Mouse (Mus musculus) forebrain, embryonic 12.5 days (tissue): ENCODE measurements around the gene Col6a6. TPM values are rescaled to one million over a fixed set of nuclear protein-coding genes. Genes with fewer than 3 reads are reported as not detected.
"Not testable (repeated sequence)": the region's sequence is repeated elsewhere in the genome, so short reads cannot be mapped to it uniquely, and the experiment has no call there.

Experiments used
- ATAC-seq: fragments of 200-750 bp; cut with Nextera tagmentation; 2 replicates; pipeline ENCODE4 v1.8.0; 2017; ENCODE audit warnings: moderate TSS enrichment; ENCODE audit not compliant: low FRiP score
- H3K27ac ChIP-seq: fragments of 300-500 bp; sonication (generic); 2 replicates; pipeline ENCODE4 v1.5.1; 2016; ENCODE audit warnings: mild to moderate bottlenecking
- H3K27me3 ChIP-seq: fragments of 300-500 bp; sonication (generic); 2 replicates; pipeline ENCODE4 v1.6.1; 2016; ENCODE audit warnings: mild to moderate bottlenecking
- H3K36me3 ChIP-seq: fragments of 300-500 bp; sonication (generic); replicated peaks from 2 replicates; pipeline ENCODE4 v1.6.1; 2016; ENCODE audit warnings: mild to moderate bottlenecking
- H3K4me1 ChIP-seq: fragments of 300-500 bp; sonication (generic); 2 replicates; pipeline ENCODE4 v1.6.1; 2016
- H3K4me2 ChIP-seq: fragments of 300-500 bp; sonication (generic); 2 replicates; pipeline ENCODE4 v1.6.1; 2016; ENCODE audit warnings: mild to moderate bottlenecking, moderate library complexity
- H3K4me3 ChIP-seq: fragments of 300-500 bp; sonication (generic); replicated peaks from 2 replicates; pipeline ENCODE4 v1.5.1; 2016; ENCODE audit warnings: mild to moderate bottlenecking
- H3K9ac ChIP-seq: fragments of 300-500 bp; sonication (generic); 2 replicates; pipeline ENCODE4 v1.6.1; 2016; ENCODE audit warnings: mild to moderate bottlenecking
- H3K9me3 ChIP-seq: fragments of 300-500 bp; sonication (generic); 2 replicates; pipeline ENCODE4 v1.6.1; 2016
- WGBS: fragments of 180-500 bp; shearing (Covaris S2); methylation state at CpG from one replicate; pipeline ENCODE4 v1.1.7; 2016; 5-methylcytosine and 5-hydroxymethylcytosine counted together
- polyA plus RNA-seq: library from polyadenylated mRNA; unstranded; fragments of >200 nt; fragmentation: Nextera tagmentation; extraction: Ambion mirVana; gene quantifications from 2 replicates; pipeline ENCODE4 v1.2.1, GENCODE M21; 2016

Col6a6 gene
- polyA plus RNA-seq: 0.10 and 0.17 TPM in 2 replicates

- no peak within 1 kb of the TSS for H3K4me3 ChIP-seq
- no peak for ATAC-seq
- no peaks in the 10 kb centered on the region for H3K36me3 ChIP-seq
- peak within 1 kb of the TSS; percentile 34 for H3K4me2 ChIP-seq
- H3K9me3 ChIP-seq: no peaks in the 10 kb centered on the region
- peaks cover 11% of the 10 kb centered on the region for H3K27me3 ChIP-seq
- peaks cover 7% of the 10 kb centered on the region; the same call in 1 of the 2 replicates for H3K4me1 ChIP-seq
- H3K27ac ChIP-seq: no peak within 1 kb of the TSS
- 15% methylated on average over 19 of the region's 20 CpGs for whole genome bisulfite sequencing
- H3K9ac ChIP-seq: no peak within 1 kb of the TSS
Measured at GRCm38 (mm10) chr9:105827791-105828385, at the start of gene Col6a6. Gene Col6a6, minus strand, starts transcription at chr9:105828160.

GRCm38 (mm10) chr9:105876124-105876523, 48.2 kb upstream of the Col6a6 start:
- Histone ChIP-seq H3K9ac (no peak overlapping the region), H3K27ac (no peak overlapping the region), H3K4me1 (no peaks in the 10 kb centered on the region), H3K36me3 (no peaks in the 10 kb centered on the region), H3K27me3 (no peaks in the 10 kb centered on the region), H3K4me3 (no peak overlapping the region), H3K4me2 (no peak overlapping the region), H3K9me3 (no peaks in the 10 kb centered on the region)
- no peak for ATAC-seq
- 83% methylated on average over 4 of the region's 4 CpGs for WGBS

- Histone ChIP-seq H3K9me3 (no peaks in the 10 kb centered on the region), H3K36me3 (no peaks in the 10 kb centered on the region), H3K27ac (no peak overlapping the region), H3K4me3 (no peak overlapping the region), H3K4me1 (no peaks in the 10 kb centered on the region), H3K27me3 (no peaks in the 10 kb centered on the region), H3K4me2 (no peak overlapping the region), H3K9ac (no peak overlapping the region)
- no peak for ATAC-seq
- 82% methylated on average over 14 of the region's 14 CpGs for WGBS
Measured at GRCm38 (mm10) chr9:105871643-105872042, 43.7 kb upstream of the Col6a6 start.

- Histone ChIP-seq H3K27me3 (no peaks in the 10 kb centered on the region), H3K4me3 (no peak overlapping the region), H3K27ac (no peak overlapping the region), H3K4me1 (no peaks in the 10 kb centered on the region), H3K9me3 (no peaks in the 10 kb centered on the region), H3K9ac (no peak overlapping the region), H3K4me2 (no peak overlapping the region), H3K36me3 (no peaks in the 10 kb centered on the region)
- WGBS: 21% methylated on average over 6 of the region's 6 CpGs
- ATAC-seq: no peak
Measured at GRCm38 (mm10) chr9:105857773-105858172, 29.8 kb upstream of the Col6a6 start.

- 71% methylated on average over 1 of the region's 1 CpGs for WGBS
- H3K4me3 ChIP-seq: no peak overlapping the region
- no peaks in the 10 kb centered on the region for H3K27me3 ChIP-seq
- no peak overlapping the region for H3K9ac ChIP-seq
- ATAC-seq: no peak
- no peak overlapping the region for H3K4me2 ChIP-seq
- no peaks in the 10 kb centered on the region for H3K9me3 ChIP-seq
- no peaks in the 10 kb centered on the region for H3K4me1 ChIP-seq
- H3K36me3 ChIP-seq: no peaks in the 10 kb centered on the region
- H3K27ac ChIP-seq: no peak overlapping the region
Measured at GRCm38 (mm10) chr9:105852778-105853065, 24.8 kb upstream of the Col6a6 start.

GRCm38 (mm10) chr9:105852015-105852777, 24.2 kb upstream of the Col6a6 start:
- Histone ChIP-seq H3K9me3 (no peaks in the 10 kb centered on the region), H3K9ac (no peak overlapping the region), H3K4me2 (no peak overlapping the region), H3K4me3 (no peak overlapping the region), H3K36me3 (no peaks in the 10 kb centered on the region), H3K27ac (no peak overlapping the region), H3K4me1 (no peaks in the 10 kb centered on the region), H3K27me3 (no peaks in the 10 kb centered on the region)
- no peak for ATAC-seq
- WGBS: 86% methylated on average over 14 of the region's 14 CpGs

- Histone ChIP-seq H3K4me2 (no peak overlapping the region), H3K4me1 (no peaks in the 10 kb centered on the region), H3K9me3 (no peaks in the 10 kb centered on the region), H3K9ac (no peak overlapping the region), H3K27me3 (no peaks in the 10 kb centered on the region), H3K36me3 (no peaks in the 10 kb centered on the region), H3K27ac (no peak overlapping the region), H3K4me3 (no peak overlapping the region)
- 86% methylated on average over 3 of the region's 3 CpGs for WGBS
- ATAC-seq: no peak
Measured at GRCm38 (mm10) chr9:105851011-105851410, 23.1 kb upstream of the Col6a6 start.

GRCm38 (mm10) chr9:105848396-105848795, 20.4 kb upstream of the Col6a6 start:
- Histone ChIP-seq H3K9me3 (no peaks in the 10 kb centered on the region), H3K4me3 (no peak overlapping the region)

GRCm38 (mm10) chr9:105847261-105847660, 19.3 kb upstream of the Col6a6 start:
- 93% methylated on average over 5 of the region's 5 CpGs for WGBS
- no peak overlapping the region for H3K27ac ChIP-seq
- no peaks in the 10 kb centered on the region for H3K27me3 ChIP-seq
- no peak overlapping the region for H3K4me3 ChIP-seq
- no peaks in the 10 kb centered on the region for H3K4me1 ChIP-seq
- H3K4me2 ChIP-seq: no peak overlapping the region
- no peaks in the 10 kb centered on the region for H3K36me3 ChIP-seq
- H3K9ac ChIP-seq: no peak overlapping the region
- no peaks in the 10 kb centered on the region for H3K9me3 ChIP-seq
- ATAC-seq: no peak

More at GRCm38 (mm10) chr9:105848396-105848795, 20.4 kb upstream of the Col6a6 start:
- Histone ChIP-seq H3K4me2 (no peak overlapping the region), H3K27ac (no peak overlapping the region), H3K36me3 (no peaks in the 10 kb centered on the region), H3K4me1 (no peaks in the 10 kb centered on the region), H3K9ac (no peak overlapping the region), H3K27me3 (no peaks in the 10 kb centered on the region)
- WGBS: 76% methylated on average over 4 of the region's 4 CpGs
- ATAC-seq: no peak

GRCm38 (mm10) chr9:105841386-105841785, 13.4 kb upstream of the Col6a6 start:
- not testable (repeated sequence) for H3K4me1 ChIP-seq, H3K9ac ChIP-seq, H3K27me3 ChIP-seq, H3K36me3 ChIP-seq, H3K27ac ChIP-seq, H3K4me3 ChIP-seq, H3K4me2 ChIP-seq, H3K9me3 ChIP-seq, ATAC-seq
- 71% methylated on average over 5 of the region's 5 CpGs for WGBS

GRCm38 (mm10) chr9:105839147-105839515, 11.2 kb upstream of the Col6a6 start:
- no peak overlapping the region for H3K4me2 ChIP-seq
- H3K9ac ChIP-seq: no peak overlapping the region
- no peaks in the 10 kb centered on the region for H3K9me3 ChIP-seq
- H3K27ac ChIP-seq: no peak overlapping the region
- H3K27me3 ChIP-seq: no peaks in the 10 kb centered on the region
- 80% methylated on average over 5 of the region's 5 CpGs for WGBS
- H3K4me1 ChIP-seq: no peaks in the 10 kb centered on the region
- no peaks in the 10 kb centered on the region for H3K36me3 ChIP-seq
- ATAC-seq: no peak
- H3K4me3 ChIP-seq: no peak overlapping the region

GRCm38 (mm10) chr9:105838396-105839146, 10.6 kb upstream of the Col6a6 start:
- Histone ChIP-seq H3K9ac (no peak overlapping the region), H3K4me3 (no peak overlapping the region), H3K27me3 (no peaks in the 10 kb centered on the region), H3K4me2 (no peak overlapping the region), H3K4me1 (no peaks in the 10 kb centered on the region), H3K36me3 (no peaks in the 10 kb centered on the region), H3K27ac (no peak overlapping the region), H3K9me3 (no peaks in the 10 kb centered on the region)
- 77% methylated on average over 4 of the region's 4 CpGs for WGBS
- no peak for ATAC-seq
